Mouse (Mus musculus) cerebellum, postnatal 36 days (tissue): Measurements from ENCODE around the gene Enho.

Experiments used
- DNase-seq, 2 experiments: peaks; one replicate each; pipeline ENCODE4 v3.0.0; 2021 to 2022; ENCODE audit warnings: mixed read lengths in 2 of 2

Gene Enho

GRCm38 (mm10) chr4:41662723-41663122 is 22.6 kb upstream of the Enho start:
- no peak for DNase-seq

- DNase-seq, result no peak
Measured at GRCm38 (mm10) chr4:41660851-41661430, 20.8 kb upstream of the Enho start.

- DNase-seq, result no peak
Measured at GRCm38 (mm10) chr4:41659556-41659955, 19.4 kb upstream of the Enho start.

- no peak for DNase-seq
Measured at GRCm38 (mm10) chr4:41658566-41659384, 18.7 kb upstream of the Enho start.

GRCm38 (mm10) chr4:41655525-41655924 is 15.4 kb upstream of the Enho start:
- no peak for DNase-seq

GRCm38 (mm10) chr4:41654217-41654616 is 14.1 kb upstream of the Enho start:
- peak; percentile 79 to 80 for DNase-seq

GRCm38 (mm10) chr4:41653730-41654129 is 13.6 kb upstream of the Enho start:
- no peak for DNase-seq

- DNase-seq, result peak; percentile 85 to 86
Measured at GRCm38 (mm10) chr4:41653296-41653695, 13.2 kb upstream of the Enho start.

- no peak for DNase-seq
Measured at GRCm38 (mm10) chr4:41648627-41649026, 8.5 kb upstream of the Enho start.

GRCm38 (mm10) chr4:41648157-41648556 is 8.0 kb upstream of the Enho start:
- DNase-seq, result no peak

- peak; percentile 53 to 61 for DNase-seq
Measured at GRCm38 (mm10) chr4:41645488-41645887, 5.4 kb upstream of the Enho start.

- no peak for DNase-seq
Measured at GRCm38 (mm10) chr4:41641199-41641822, 1.2 kb upstream of the Enho start.

- DNase-seq, result peak in 1 of 2 experiments; percentile 55
Measured at GRCm38 (mm10) chr4:41639214-41639841, 796 bp downstream of the Enho start.

GRCm38 (mm10) chr4:41638828-41639213 is 1.3 kb downstream of the Enho start:
- peak in 1 of 2 experiments; percentile 47 for DNase-seq

GRCm38 (mm10) chr4:41638186-41638731 is 1.9 kb downstream of the Enho start:
- DNase-seq, result no peak

- DNase-seq, result peak; percentile 73 to 78
Measured at GRCm38 (mm10) chr4:41636882-41637635, 3.1 kb downstream of the Enho start.

GRCm38 (mm10) chr4:41636366-41636765 is 3.8 kb downstream of the Enho start:
- DNase-seq, result no peak

- no peak for DNase-seq
Measured at GRCm38 (mm10) chr4:41635906-41636305, 4.2 kb downstream of the Enho start.

- no peak for DNase-seq
Measured at GRCm38 (mm10) chr4:41635224-41635623, 4.9 kb downstream of the Enho start.

GRCm38 (mm10) chr4:41634631-41635030 is 5.5 kb downstream of the Enho start:
- no peak for DNase-seq

- no peak for DNase-seq
Measured at GRCm38 (mm10) chr4:41633001-41633400, 7.1 kb downstream of the Enho start.

- DNase-seq, result peak in 1 of 2 experiments; percentile 43
Measured at GRCm38 (mm10) chr4:41631390-41631789, 8.7 kb downstream of the Enho start.
